Mouse (Mus musculus) spleen, adult 2 months (tissue): Measurements from ENCODE around the gene Cd96.

ENCODE experiments used
- CTCF ChIP-seq: fragments of 200-500 bp; IDR thresholded peaks from 2 replicates; pipeline ENCODE4 v1.5.1; 2011; ENCODE audit warnings: mild to moderate bottlenecking, inconsistent platforms; ENCODE audit not compliant: insufficient read depth, insufficient read length, insufficient replicate concordance; ENCODE audit errors: extremely low read depth
- POLR2A ChIP-seq: fragments of 200-500 bp; IDR thresholded peaks from 2 replicates; pipeline ENCODE4 v1.6.1; 2011; ENCODE audit warnings: low read depth, low read length, inconsistent platforms

DNA sequence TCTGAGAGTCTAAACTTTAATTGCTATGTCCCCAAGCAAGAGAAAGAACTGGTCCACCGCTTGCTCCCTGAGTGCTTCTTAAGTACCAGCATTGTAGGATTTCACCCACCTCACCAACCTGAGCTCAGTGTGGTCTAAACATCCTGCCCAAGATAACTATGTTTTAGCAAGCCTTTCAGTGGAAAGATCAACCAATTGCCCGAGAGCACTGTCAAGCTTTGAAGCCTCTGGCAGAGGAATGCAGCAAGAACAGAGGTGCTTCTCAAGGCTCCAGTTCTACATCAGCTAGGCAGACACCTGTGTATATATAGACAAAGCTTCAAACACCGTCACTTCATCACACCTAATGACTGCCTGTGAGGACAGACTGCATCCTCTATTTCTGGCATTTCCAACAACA is 111.3 kb downstream of the Cd96 start:
- TF ChIP-seq CTCF, result no peak
- no peak for TF ChIP-seq POLR2A
